Mouse (Mus musculus) stomach, postnatal 0 days (tissue): ENCODE data around the gene Map2k7.

Source experiments
- CTCF ChIP-seq: IDR thresholded peaks from 2 replicates; pipeline ENCODE4 v1.5.1; 2016; ENCODE audit warnings: antibody characterized with exemption, low read depth, mild to moderate bottlenecking, moderate library complexity
- EP300 ChIP-seq: optimal IDR thresholded peaks from 2 replicates; pipeline ENCODE3; 2016; ENCODE audit warnings: antibody characterized with exemption

DNA sequence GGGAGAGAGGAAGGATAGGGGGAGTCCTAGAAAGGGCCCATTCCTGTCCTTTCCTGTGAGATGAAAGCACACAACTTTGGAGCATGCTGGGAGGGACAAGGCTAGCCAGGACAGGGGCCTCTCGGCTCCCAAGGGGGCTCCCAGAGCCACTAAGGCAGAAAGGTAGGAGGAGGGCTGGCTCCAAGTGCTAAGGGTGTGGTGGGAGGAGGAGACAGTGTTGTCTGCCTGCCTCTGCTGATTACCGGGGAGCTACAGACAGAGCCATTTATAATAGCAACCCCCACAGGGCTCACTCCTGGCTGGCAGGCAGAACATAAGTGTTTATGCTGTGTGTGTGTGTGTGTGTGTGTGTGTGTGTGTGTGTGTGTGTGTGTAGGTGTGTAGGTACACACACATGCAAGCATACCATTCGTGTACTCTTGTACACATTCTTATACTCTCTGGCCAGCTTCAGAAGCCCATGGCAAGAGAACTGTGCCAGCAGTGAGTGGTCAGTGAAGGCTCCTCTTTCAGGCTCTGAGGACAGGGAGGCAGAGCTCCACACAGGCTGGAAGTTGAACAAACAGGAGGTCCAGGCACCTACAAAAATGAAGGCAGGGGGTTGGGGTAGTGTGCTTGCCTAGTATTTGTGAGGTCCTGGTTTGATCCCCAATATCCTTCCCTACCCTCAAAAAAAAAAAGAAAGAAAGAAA is 49.4 kb upstream of the Map2k7 start:
- TF ChIP-seq EP300 (no peak), CTCF (no peak)
